Mouse (Mus musculus) cerebellum, postnatal 10 days (tissue): Measurements from ENCODE around the gene Acsl5.

Experiments
- DNase-seq, 2 experiments: peaks; one replicate each; pipeline ENCODE4 v3.0.0; 2021; ENCODE audit warnings: mixed read lengths in 2 of 2

Acsl5 gene

DNA sequence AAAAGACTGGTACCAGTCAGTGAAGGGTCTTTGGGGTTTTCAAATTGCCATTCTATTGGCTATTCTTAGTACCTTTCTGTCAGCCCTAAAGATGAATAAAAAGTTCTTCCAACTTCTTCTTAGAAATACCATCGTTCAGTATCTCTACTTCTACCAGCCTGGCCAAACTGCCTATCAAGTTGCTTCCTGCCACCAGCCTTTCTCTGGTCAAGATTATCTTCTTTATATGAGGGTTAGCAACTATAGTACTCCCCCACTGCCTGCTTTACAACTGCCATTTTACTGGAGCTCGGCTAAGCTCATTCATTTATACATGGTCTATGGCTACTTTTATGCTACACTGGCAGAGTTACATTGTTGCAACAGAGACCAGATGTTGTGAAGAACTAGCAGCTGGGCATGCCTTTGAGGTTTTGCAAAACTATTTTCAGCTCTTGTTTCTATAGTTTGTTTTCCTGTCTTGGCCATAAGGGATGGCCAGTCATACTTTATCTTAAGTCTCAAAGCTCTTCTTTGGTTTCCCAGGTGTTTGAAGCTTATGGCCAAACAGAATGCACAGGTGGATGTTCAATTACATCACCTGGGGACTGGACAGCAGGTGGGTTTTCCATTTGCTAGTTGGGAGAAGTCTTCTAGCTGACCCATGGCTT is 39.0 kb downstream of the Acsl5 start:
- no peak for DNase-seq

DNA sequence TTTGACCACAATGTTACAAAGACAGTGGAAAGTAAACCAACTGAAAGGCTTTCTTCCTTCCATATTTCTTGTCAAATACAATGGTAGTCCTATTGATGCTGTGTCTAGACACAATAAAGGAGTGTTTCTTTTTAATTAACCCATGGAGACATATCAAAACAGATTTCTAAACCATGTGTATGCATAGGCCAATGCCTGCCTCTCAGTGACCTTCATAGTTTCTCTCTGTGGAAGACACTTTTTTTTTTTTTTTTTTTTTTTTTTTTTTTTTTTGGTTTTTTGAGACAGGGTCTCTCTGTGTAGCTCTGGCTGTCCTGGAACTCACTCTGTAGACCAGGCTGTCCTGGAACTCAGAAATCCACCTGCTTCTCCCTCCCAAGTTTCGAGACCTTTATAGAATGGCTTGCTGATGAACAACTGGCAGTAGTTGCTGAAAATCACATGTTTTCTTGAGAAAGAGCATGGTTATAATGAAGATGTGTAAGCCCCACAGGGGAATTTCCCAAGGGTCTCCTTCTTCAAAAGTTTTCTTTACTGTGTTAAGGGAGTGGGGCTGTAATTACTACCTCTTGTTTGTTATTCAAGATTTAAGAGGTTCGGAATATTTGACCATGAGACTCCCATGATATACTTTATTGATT is 40.6 kb downstream of the Acsl5 start:
- DNase-seq, result no peak

DNA sequence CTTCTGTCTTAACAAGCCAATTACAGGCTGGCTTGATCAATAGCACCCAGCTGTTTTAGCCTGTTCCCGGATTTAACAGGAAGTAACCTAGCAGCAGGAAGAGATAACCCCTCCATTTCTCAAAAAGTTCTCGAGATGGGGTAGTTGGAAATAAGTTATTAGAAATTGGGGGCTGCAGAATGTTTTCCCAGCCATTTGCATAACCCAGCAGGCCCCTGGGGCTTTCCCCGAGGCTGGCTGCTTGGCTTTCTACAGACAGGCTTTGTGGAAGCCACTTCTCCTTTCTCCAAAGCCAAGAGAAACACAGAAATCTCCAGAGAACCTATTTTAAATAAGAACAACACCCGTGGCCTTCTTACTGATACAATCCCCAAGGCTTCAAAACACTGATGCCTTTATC is 41.4 kb downstream of the Acsl5 start:
- no peak for DNase-seq

DNA sequence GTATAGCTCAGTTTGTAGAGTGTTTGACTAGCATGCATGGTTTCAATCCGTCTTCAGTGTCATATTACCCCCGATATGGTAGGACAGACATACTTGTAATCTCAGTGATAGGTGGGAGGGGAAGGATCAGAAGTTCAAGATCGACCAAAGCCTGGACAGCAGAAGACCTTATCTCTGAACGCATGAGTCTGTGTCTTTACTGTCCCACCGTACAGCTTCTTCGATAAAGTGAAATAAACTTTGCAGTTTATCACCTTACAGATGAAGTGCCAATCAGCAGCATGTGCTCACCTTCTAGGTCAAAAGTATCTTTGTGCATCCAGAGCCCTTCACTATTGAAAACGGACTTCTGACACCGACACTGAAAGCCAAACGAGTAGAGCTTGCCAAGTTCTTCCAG is 43.3 kb downstream of the Acsl5 start:
- DNase-seq, result no peak

DNA sequence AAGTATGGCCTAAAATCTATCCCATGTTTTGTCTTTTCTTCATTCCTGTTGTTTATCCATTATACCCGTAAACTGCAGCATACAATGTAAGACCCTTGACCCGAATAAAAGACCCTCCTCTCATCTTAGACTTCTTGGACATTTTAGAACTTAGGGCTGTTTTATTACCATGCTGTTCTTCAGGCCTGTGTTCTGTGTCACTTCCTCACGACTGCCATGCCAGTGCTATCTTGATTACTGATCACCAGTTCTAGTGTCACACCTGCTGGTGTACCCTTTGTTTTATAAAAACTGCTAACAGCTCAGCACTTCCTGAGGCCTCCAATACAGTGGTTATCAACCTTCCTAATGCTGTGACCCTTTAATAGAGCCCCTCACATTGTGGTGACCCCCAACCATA is 43.8 kb downstream of the Acsl5 start:
- no peak for DNase-seq

DNA sequence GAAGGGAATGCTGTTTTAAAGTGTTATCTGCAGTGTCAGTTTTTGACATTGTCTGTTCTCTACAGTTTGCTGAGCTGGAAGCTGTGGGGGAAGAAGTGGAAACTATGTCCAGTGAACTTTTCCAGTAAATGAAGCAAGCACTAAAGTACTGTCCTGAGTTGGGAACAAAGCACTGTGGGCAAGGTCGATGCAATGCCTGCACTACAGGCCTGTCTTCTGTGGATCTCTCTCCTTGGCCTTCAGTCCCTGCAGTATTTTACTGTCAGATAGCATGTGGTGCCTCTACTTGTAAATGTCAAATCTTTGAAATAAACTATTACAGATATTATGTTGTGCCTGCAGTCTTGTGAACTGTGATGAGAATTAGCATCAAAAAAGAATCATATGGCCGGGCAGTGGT is 44.6 kb downstream of the Acsl5 start:
- DNase-seq, result no peak

DNA sequence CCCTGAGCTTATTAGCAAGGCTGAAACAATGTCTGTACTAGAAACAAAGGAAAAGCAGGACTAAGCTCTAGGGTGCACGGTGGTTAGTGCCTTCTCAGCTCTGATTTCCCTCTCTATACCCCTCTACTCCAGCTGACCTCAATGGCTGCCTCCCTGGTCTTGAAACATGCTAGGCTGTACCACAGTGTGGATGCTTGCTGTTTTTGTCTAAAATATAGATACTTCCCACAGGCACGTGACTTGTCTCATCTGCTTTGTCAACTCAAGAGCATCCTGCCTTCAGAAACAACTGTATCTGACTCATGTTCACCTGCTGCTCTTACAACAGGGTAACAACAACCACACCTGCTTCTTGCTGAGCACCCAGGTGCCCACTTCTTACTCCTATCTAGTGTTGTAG is 45.8 kb downstream of the Acsl5 start:
- DNase-seq, result no peak

DNA sequence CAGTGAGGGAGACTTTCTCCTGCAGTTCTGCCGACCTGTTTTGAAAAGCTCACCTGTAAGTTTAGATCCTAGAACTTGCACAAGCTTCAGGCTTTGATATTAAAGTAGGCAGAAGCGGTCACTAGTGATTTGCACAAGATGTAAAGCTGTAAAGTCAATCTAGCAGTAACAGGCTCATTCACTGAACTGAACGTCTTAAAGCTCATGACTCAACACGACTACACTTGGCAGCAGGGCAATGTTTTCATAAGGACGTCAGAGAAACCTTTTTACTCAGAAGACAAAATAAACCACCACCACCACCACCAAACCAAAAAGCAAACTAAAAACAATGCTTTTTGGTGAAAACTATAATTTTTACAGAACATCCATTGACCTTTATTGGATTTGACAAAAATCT is 46.2 kb downstream of the Acsl5 start:
- DNase-seq, result no peak

DNA sequence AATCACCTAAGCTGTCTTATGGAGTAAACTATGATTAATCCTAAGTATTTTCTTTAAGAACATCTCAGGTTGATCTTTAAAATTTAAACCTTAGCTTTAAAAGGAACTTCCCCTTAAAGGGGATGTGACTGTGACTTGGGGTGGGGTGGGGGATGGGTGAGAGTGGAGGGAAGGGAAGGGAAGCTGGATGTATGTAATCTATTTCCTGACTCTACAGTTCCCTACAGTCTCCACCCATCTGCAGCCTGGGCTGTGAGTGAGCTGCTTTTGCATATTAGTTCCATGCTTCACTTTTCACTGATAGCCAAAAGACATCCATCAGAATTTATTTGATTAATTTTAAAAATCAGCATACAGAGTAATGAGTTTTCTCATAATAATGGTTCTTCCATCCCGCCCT is 47.6 kb downstream of the Acsl5 start:
- no peak for DNase-seq

DNA sequence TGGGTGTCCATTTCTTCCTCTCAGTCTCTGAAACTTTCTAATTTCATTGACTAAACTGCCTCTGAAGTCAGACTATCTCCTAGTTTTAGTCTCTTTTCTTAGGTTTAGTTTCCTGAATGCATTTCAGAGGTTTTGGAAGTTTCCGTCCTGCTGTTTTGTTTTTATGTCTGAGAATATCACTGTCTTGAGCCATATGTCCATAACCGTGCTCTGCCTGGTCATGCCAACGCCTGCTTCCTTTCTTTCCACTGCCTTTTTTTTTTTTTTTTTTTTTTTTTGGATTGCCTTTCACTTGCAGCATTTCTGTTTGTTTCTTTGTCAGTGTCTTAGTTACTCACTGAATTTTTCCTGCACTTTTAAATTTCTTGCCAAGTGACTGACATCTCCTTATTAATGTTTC is 48.8 kb downstream of the Acsl5 start:
- DNase-seq, result no peak

DNA sequence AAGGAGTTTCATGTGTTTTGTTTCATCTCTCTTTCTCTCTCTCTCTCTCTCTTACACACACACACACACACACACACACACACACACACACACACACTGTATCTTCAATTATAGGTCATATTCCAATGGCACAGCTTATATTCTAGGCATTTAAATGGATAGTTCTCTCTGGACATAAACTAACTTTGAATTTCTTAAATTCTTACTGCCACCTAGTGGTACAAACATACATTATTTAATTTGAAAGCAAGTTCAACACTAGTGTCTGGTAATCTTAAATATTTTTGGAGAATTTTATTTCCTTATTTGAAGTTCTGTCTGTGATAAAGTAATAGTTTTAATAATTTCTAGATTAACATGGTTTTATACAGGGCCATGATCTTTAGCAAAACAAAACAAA is 53.3 kb downstream of the Acsl5 start:
- peak in 1 of 2 experiments; percentile 9 for DNase-seq

DNA sequence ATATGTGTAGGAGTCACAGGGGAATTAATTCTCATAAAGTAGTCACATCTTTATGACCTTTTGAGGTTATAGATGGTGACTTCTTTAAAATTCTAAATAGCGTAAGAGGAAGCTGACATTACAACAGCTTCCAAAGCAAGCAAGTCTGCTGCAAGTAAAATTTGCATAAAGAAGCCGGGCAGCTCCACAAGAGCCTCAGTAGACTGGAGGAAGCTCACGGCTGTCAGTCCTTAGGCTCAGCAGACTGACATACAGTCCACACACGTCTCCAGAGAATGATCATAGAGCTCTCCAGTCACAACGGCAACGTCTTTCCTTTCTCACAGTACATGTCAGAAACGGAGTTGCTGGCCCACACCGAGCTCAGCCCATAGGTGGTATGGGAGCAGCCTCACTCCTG is 60.1 kb downstream of the Acsl5 start:
- DNase-seq, result no peak

DNA sequence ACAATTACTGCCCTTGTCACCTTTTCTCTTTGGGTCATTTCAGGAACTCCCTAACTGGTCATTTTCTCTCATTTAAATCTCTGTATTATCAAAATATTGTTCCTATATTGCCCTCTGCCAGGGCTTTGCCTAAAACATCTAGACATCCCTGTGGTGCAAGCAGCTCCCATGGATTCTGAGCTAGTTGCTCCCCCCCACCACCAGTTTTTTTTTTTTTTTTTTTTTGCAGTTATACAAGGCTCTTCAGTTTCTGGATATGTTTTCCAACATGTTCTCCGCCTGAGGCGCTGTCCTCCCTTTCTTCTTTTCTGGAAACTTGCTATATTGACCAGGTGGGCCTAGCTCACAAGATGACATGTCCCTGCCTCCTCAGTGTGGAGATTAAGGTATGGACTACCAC is 61.9 kb downstream of the Acsl5 start:
- no peak for DNase-seq

DNA sequence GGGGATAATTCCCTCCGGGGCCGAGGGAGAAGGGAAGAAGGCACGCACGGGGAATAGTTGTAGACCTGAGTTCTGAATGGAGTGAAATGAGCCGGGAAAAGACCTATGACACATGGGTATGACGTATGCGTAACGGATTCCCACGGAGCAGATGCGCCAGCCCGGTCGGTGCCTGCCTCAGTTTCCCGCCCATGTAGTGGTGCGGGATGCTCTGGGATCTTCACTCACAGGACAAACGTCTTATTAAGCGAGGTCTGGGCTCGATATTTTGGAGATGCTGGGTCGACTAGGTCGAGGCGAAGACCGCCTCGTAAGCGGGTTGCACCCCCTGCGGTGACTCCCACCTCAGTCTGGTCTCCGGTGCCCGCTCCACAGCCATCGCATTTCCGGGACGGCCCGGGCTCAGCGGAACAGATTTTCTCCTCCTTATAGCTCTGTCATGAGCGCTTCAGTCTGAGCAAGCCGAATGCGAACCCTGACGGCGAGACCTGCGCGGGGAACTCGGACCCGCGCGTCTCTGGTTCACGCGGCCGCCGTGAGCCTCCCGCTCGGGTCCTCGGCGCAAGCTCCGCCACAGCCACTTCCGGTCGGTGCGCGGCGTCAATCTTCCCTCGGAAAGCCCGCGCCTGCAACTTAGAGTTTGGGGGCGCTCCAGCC is 63.8 kb downstream of the Acsl5 start, which contains the start of gene Zdhhc6:
Gene Zdhhc6 (minus strand): TSS at position 581 of the 657 bp plus-strand sequence.
- peak; percentile 94 for DNase-seq

DNA sequence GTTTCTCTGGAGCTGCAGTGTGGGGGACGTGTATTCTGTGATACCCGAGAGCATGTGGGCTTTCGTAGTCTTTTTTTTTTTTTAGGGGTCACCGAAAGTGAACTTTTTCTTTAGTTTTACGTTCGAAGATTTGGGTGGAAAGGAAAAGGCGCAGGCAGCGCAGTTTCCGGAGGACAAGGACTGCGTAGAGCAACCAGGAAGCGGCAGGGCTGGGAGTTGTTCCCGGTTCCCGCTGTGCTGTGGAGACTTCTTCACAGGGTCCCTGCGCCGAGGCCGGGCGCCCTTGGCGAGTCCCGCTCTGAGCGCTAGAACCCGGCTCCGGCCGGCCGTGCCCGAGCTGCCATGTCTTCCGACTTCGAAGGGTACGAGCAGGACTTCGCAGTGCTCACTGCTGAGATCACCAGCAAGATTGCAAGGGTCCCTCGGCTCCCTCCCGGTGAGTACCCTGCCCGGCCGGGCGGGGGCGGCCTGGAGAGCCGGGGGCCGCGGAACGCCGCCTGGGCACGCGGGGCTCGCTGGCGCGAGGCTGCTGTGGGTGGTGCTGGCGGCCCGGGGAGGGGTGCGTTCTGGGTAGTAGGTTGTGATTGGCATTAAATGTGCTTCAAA is 64.5 kb downstream of the Acsl5 start, which contains the start of gene Vti1a:
Gene Vti1a (plus strand): TSS at position 187 of the 606 bp plus-strand sequence.
- DNase-seq, result peak; percentile 98 to 99

DNA sequence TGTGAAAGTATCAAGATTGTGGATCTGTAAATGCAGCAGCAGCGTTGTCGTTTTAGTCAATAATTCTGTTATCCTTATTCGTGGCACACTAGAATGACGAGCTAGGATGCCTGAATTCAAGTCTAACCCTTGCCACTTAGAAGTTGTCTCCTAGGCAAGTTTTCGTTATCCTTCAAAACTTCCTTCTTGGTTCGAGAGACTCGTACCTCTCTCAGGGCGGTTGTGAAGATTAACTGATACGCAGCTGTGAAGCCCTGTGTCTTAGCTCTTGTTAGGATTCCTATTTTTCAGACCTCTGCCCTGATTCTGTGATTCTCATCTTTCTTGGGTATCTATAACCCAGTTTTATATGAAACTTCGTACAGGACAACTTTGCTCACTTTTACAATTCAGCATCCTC is 65.2 kb downstream of the Acsl5 start:
- DNase-seq, result no peak

DNA sequence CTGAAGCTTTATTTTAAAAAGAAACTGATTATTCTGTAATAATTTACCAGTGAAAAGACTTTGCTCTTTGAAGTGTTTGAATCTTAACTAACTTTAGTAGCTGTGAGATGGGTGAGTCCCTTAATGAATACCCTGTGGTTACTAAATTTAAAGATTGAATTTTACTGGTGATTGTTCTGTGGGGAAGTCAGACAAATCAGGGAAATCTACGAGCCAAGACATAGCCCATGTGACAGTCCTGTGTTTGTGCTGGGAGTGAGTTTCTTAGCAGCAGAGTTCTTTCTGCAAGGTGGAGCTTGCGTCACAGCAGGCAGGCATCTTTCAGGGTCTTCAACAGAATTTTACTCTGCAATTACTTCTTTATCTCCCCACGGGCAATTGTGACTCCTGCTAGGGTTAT is 67.3 kb downstream of the Acsl5 start:
- DNase-seq, result no peak

DNA sequence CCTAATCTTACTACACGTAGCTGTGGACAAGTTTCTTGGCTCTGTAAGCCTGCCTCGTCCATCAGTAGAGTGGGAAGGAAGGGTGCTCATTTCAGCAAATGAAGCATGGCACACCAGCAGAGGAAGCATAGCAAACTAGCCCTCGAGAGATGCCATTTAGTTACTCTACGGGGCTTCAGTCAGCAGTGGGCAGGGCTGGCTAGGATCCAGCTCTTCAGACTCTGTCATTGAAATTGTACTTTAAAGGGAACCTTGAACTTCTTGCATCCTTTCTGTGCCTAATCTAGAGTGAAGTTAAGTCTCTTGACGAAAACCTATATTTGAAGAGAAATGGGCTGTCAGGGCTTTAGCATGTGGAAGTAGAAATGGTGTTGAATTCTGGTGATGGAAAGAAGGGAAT is 67.8 kb downstream of the Acsl5 start:
- no peak for DNase-seq

DNA sequence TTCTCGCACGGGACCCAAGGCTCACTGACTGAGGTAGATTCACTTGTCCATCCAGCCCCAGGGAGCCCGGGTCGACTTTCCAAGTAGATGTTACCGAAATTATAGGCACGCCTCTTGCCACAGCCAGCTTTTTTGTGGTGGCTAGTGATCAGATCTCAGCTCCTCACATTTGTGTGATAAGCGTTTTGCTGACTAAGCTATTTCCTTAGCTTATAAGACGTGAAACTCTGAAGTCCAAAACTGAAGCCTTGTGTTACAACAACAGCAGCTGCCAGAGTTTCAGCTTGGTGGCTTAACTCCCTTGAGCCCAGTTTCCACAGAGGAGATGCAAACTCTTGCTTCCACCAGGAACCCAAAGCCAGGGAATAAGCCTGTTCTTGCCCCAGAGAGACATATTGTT is 70.9 kb downstream of the Acsl5 start:
- no peak for DNase-seq

DNA sequence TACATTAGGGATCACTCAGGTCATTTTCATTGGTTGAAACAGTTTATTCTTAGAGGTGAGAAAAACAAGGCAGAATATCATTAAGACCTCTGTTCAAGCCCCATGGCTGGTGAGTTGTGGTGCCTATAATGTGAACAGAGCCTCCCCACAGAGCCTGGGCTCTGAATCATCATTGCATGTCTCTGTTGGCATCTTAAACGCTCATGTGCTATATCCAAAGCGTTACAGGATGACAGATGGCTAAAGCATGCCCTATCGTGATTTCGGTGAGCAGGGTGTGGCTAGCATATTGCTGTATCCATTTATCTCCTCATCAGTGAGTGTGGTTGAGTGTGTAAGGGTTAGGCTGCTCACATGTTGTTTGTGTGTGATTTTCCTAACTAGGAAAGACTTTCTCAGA is 75.8 kb downstream of the Acsl5 start:
- DNase-seq, result peak; percentile 40 to 53

DNA sequence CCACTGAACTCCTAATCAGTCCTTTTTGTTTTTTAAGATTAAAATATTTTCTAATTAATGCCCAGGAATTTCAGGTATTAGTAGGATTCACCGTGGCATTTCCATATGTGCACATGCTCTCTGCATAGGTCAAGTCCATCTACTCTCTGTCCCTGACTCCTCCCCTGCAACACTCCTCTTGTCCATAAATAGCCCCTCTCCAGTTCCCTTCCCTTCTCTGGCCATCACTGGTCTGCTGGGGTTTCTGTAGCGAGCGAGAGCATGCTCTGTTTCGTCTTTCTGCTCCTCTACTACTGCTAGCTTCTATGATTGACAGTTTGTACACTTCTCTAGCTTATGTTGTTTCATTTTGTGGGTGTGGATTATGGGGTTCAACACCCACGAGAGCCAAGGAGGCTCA is 80.0 kb downstream of the Acsl5 start:
- no peak for DNase-seq

DNA sequence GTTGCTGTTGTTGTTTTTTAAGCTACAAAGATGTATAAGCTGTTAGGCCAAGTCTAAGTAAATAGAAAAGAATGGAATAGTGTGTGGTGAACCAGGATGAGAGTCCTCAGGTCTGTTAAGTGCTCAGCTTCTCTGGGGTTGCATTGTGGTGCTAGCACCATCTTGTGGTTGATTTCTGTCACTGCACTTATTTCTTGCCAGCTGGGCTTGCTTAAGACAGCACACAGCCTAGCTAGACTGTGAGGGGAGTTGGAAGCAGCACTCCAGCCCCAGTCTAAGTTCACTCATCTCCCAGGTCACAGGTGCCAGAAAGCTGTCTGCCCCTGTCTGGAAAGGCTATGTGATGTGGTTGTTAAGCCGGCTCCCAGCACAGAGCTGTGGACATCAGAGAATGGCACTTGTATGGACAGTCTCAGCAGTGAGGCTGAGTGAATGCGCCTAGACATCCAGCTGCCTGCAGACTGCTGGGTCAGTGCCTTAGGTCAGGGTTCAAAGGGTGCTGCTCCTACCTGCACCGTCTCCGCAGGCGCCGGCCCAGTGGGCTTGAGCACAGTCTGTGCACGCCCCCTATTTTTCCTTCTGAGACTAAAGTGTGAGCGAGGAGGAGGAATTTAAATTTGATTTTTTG is 81.0 kb downstream of the Acsl5 start:
- DNase-seq, result peak; percentile 74 to 82

DNA sequence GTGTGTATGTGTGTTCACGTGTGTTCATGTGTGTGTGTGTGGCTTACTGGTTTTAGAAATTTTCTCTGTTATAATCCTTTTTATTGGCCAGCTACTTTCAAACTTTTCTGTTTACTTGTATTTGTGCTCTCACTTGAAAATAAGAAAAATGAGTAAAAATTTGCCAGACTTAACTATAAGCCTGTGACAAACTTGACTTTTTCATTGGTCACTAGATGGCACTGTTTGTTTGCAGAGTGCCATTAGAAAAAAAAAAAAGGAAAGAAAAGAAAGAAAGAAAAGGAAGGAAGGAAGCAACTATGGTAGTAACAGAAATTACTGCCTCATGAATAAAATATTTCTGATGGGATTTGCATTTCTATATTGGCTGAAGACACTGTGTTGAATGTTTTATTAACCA is 84.1 kb downstream of the Acsl5 start:
- DNase-seq, result peak; percentile 17 to 56
